Mouse (Mus musculus) testis, postnatal 14 days (tissue): Measurements from ENCODE around the gene Btaf1.

Source experiments
- DNase-seq: peaks from one replicate; pipeline ENCODE4 v3.0.0; 2021; ENCODE audit warnings: low spot score

The Btaf1 gene

GRCm38 (mm10) chr19:36925671-36926552 is at the start of gene Btaf1:
Gene Btaf1 (plus strand): TSS chr19:36926079.
- peak; percentile 95 for DNase-seq

GRCm38 (mm10) chr19:36877329-36877728 is 48.5 kb upstream of the Btaf1 start:
- no peak for DNase-seq

- no peak for DNase-seq
Measured at GRCm38 (mm10) chr19:36878743-36879495, 47.0 kb upstream of the Btaf1 start.

GRCm38 (mm10) chr19:36883119-36883518 is 42.8 kb upstream of the Btaf1 start:
- no peak for DNase-seq

GRCm38 (mm10) chr19:36886316-36886715 is 39.6 kb upstream of the Btaf1 start:
- DNase-seq: no peak

- DNase-seq: no peak
Measured at GRCm38 (mm10) chr19:36887706-36888105, 38.2 kb upstream of the Btaf1 start.

GRCm38 (mm10) chr19:36891746-36892145 is 34.1 kb upstream of the Btaf1 start:
- no peak for DNase-seq

- no peak for DNase-seq
Measured at GRCm38 (mm10) chr19:36896791-36897569, 28.9 kb upstream of the Btaf1 start.

GRCm38 (mm10) chr19:36897778-36898177 is 28.1 kb upstream of the Btaf1 start:
- no peak for DNase-seq

GRCm38 (mm10) chr19:36903377-36903776 is 22.5 kb upstream of the Btaf1 start:
- no peak for DNase-seq

- no peak for DNase-seq
Measured at GRCm38 (mm10) chr19:36904211-36905007, 21.5 kb upstream of the Btaf1 start.

- DNase-seq: no peak
Measured at GRCm38 (mm10) chr19:36909150-36909549, 16.7 kb upstream of the Btaf1 start.

GRCm38 (mm10) chr19:36909676-36910292 is 16.1 kb upstream of the Btaf1 start:
- DNase-seq: peak; percentile 53

- DNase-seq: no peak
Measured at GRCm38 (mm10) chr19:36910424-36911045, 15.3 kb upstream of the Btaf1 start.

GRCm38 (mm10) chr19:36913064-36913463 is 12.8 kb upstream of the Btaf1 start:
- DNase-seq: no peak

- no peak for DNase-seq
Measured at GRCm38 (mm10) chr19:36916206-36916605, 9.7 kb upstream of the Btaf1 start.

- DNase-seq: no peak
Measured at GRCm38 (mm10) chr19:36916876-36917389, 8.9 kb upstream of the Btaf1 start.

- peak; percentile 85 for DNase-seq
Measured at GRCm38 (mm10) chr19:36918441-36919301, 7.2 kb upstream of the Btaf1 start.

- DNase-seq: no peak
Measured at GRCm38 (mm10) chr19:36919466-36919865, 6.4 kb upstream of the Btaf1 start, which contains the start of gene Fgfbp3. Gene Fgfbp3 (minus strand): TSS chr19:36919615.
